Mouse (Mus musculus) heart, adult 18-20 months (tissue): ENCODE data around the gene Efcab3. TPM values are rescaled to one million over a fixed set of nuclear protein-coding genes. Genes with fewer than 3 reads are reported as not detected.

ENCODE experiments used
- DNase-seq, 2 experiments: peaks; one replicate each; pipeline ENCODE4 v3.0.0; 2021 to 2022; ENCODE audit warnings: mixed read lengths in 1 of 2
- total RNA-seq, 2 experiments: library from RNA; stranded (reverse); gene quantifications; 2 replicates each; pipeline ENCODE4 v1.2.3; 2021

Gene Efcab3
- total RNA-seq, 2 experiments from 2014 or later = not detected

DNA sequence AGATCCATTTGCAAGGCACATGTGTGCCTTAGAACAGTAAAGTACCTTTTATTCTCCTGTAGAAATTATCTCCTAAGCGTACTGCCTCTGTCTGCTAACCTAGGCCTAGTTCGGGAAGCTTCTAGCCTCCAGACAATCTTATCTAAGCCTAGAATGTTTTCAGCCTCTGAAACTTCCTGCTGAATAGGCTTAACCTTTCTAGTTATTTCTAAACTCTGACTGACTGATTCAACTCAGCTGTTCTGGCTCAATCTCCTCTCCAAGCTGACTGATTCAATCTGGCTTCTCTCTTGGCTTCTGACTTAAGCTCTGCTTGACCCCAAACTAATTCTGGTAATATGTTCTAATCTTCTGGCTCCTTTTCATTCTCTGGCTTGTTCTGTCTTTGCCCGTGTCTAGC lies 86.0 kb downstream of the Efcab3 start:
- no peak for DNase-seq

DNA sequence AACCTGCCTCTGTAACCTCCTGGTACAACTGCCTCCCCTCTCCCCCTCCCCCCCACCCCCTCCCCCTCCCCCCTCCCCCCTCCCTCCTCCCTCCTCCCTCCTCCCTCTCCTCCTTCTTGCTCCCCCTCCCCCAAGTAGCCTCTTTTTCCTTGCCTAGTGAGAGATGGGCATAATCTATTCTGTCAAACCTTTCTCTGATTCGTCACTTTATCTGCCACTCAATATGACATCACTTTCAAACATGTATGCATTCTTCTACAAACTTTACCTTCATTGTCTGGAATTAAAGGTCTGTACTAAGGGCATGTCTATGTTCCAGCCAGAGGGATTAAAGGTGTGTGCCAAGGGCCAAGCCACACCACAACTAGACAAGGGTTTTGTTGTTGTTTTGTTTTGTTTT lies 86.4 kb downstream of the Efcab3 start:
- DNase-seq = no peak

DNA sequence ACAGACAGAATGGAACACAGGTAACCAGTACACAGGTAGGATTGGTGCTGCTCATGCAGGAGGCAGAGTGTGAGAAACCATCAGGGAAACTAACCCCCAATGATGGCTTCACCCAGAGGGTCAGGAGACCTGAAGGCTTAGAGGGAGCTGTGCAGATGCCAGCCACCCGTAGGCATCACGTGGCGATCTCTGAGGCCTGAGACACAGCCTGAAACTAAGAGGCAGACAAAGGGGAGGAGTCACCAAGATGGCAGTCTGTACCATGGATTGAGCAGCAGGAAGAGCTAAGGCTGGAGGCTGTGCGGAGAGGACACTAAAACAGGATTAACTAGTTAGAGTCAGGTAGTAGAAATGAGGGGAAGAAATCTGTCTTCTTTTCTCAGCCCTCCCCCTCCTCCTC lies 87.3 kb downstream of the Efcab3 start:
- no peak for DNase-seq

DNA sequence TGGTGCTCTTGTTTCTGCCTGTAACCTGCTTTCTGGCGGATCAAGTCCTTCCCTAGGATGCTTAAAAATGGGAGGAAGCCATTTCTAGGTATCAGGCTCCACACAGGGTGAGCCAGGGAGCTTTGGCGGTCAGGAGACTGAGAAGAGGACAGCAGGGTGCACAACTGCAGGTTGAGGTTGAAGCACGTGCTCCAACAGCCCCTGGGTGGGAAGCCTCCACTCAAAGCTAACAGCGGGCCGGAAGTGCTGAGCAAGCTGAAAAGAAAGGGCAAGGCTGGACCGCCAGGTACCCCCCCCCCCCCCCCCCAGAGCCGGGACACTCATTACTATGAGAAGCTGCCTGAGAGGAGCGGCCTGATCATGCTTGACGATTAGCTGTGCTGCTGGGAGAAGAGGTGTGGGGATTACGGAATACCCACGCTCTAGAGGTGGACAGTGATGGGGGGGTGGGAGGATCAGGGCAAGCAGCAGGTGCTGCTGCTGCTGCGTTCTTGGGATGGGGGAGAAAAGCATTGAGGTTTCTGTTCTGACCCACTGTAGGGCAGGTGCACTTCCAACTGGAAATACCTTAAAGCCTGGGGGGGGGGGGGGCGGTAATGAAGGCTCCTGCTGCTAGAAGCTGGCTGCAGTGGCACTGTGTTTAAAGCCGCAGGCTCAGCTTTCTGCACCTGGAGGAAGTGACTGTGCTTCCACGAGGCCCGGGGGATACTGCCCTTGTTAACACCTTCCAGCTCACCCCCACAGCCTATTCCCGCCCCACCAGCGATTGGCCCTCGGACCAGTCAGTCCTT lies 88.0 kb downstream of the Efcab3 start:
- no peak for DNase-seq

DNA sequence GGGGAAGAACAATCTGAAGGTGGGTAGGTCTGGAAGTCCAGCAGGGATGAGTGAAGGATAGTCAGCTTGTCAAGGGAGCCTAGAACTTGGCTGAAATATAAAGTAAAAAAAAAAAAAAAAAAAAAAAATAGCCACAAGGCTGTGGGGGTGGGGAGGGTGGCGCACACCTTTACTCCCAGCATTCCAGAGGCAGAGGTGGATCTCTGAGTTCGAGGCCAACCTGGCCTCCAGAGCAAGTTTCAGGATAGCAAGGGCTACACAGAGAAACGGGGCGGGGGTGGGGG lies 88.6 kb downstream of the Efcab3 start:
- no peak for DNase-seq

DNA sequence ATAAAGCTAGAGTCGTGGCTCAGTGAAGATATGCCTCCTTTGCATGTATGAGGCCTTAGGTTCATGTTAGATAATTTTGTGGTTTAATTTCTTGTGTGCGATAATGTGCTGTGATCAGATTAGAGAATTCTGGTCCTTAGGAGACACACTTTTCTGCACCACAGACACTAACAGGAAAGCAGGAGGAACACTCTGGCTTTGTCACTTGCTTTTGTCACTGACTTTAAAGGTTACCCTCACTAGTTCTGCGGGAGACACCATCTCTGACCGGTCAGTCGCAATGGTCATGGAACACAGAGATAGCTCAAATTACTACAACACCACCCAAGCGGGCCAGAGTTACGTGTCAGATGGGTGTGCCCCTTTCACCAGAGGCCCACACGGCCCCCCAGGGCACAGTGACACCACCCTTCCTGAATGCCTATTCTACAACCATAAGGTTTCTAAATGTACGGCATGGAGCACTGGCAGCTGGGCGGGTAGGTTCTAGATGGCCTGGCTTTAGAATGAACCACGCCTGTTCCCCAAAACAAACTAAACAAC lies 89.0 kb downstream of the Efcab3 start:
- DNase-seq = no peak

DNA sequence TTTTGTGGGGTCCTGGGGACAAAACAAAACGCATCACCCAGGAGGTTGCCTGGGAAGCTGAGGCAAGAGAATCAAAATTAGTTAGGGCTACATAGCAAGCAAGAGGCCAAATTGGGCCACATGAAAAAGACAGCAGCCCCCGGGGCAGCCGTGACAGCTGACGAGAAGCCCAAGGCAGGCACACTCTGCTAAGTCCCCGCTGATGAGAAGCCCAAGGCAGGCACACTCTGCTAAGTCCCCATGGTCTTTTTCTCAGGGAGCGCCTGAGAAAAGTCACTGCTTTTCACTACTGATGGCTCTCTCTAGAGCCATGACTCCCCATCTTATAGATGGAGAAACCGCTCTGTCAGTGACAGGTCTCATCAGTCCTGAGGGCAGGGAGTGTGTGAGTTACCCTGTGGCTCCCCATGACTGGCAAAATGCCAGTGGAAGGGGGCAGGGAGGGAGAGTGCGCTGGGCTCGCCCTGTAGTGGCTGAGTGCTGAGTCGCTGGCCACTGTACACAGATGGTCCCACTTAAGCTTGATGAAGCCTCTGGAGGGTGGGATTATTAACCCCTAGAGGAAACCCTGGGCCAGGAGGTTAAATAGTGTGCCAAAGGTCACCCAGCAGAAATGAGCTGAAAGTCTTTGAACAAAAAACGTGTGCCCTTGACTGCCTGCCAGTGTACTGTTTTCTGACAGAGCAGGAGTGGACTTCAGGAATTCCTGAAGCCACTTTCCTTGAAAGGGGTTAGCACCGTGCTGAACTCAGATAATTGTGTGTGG lies 89.9 kb downstream of the Efcab3 start:
- peak; percentile 9 to 42 for DNase-seq

DNA sequence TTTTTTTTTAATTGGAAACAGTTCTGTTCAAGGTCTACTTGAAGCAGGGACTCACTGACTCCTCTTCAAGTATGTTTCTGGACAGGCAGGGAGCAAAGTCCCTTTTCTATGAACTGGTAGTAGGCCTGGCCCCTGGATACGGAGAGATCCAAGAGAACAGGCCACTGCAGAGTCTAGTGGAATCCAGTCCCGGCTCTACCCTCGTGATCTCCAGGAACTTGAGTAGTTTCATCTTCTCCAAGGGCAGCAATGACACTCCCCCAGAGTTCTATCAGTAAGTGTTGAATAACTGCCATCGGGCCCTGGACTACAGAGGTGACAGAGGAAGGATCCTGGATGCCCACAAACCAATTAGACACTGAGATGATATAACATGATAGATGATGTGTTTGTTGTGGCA lies 92.5 kb downstream of the Efcab3 start:
- DNase-seq = no peak

DNA sequence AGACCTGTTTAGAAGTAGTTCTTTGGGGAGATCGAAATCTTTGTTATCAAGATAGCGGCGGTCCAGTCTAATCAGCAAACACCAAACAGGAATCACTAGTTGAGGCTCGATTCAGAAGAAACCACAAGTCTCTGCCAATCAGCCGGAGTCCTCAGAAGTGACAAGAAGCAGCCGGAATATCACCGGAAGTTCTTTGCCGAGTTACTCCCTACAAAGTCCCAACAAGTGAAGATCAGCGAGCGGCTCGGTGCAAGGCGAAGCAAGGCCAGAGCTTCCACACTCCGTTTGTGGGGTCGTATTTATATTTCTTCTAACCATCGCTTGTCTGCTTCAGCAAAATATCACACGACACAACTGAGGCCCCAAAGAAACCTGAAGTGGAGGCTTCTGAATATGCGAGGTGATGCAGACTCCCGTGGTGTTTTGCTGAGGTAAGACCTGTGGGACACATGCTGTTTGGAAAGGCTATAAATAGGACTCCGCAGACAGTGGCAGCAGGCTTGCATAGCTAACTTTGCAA lies 93.4 kb downstream of the Efcab3 start:
- peak; percentile 25 to 36 for DNase-seq

DNA sequence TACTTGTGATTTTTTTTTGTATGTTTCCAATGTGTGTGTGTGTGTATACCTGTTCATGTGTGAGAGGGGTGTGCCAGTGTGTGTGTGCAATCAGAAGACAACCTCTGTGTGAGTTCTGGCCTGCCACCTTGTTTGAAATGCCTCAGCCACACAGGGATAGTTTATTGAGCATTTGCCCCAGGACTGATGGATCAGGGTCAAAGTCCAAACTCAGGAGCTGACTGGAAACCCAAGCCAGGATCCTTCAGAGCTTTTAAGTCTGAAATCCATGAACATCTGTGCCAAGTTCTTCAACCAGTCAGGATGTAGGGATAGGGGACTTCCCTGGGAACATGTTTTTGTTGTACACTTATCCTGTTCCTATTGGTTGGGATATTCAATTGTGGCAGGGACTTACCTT lies 94.7 kb downstream of the Efcab3 start:
- no peak for DNase-seq

DNA sequence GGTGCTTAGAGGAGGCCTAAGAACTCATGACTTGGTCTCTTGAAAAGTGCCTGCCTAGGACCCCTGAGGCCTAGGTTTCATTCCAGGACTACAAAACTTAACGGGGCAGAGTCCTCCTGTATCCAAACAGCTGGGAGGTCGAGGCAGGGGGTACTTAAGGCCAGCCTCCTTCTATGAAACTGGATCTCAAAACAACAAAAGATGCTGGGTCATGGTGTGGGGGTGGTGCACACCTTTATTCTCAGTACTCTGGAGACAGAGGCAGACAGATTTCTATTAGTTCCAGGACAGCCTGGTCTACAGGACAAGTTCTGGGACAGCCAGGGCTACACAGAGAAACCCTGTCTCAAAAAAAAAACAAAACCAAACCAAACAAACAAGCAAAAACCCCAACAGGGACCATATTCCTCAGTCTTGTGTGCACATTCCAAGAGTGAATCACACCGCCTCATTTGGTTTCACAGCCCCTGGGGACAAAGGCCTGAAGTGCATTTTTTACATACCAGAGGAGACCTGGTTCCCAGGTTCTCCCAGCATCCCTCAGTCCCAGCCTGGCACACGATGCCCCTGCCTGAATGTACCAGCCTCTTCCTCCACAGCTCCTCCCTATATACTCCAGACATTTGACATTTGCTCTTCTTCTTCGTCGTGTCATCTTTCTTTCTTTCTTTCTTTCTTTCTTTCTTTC lies 96.4 kb downstream of the Efcab3 start:
- DNase-seq = no peak

DNA sequence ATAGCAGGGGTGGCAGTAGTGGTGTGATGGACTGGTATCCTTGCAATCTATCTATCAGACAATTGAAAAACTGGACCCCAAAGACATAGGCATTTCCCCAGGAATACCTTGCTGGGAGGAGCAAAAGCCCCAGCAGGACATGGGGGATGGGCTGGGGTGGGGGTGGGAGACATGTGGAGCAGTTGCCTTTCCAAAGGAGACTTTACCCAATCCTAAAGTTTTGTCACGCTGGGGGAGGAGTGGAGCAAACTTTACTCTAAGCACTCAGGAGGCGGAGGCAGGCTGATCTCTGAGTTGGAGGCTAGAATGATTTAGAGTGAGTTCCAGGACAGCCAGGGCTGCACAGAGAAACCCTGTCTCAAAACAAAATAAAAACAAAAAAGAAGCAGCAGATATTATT lies 98.0 kb downstream of the Efcab3 start:
- DNase-seq = no peak

DNA sequence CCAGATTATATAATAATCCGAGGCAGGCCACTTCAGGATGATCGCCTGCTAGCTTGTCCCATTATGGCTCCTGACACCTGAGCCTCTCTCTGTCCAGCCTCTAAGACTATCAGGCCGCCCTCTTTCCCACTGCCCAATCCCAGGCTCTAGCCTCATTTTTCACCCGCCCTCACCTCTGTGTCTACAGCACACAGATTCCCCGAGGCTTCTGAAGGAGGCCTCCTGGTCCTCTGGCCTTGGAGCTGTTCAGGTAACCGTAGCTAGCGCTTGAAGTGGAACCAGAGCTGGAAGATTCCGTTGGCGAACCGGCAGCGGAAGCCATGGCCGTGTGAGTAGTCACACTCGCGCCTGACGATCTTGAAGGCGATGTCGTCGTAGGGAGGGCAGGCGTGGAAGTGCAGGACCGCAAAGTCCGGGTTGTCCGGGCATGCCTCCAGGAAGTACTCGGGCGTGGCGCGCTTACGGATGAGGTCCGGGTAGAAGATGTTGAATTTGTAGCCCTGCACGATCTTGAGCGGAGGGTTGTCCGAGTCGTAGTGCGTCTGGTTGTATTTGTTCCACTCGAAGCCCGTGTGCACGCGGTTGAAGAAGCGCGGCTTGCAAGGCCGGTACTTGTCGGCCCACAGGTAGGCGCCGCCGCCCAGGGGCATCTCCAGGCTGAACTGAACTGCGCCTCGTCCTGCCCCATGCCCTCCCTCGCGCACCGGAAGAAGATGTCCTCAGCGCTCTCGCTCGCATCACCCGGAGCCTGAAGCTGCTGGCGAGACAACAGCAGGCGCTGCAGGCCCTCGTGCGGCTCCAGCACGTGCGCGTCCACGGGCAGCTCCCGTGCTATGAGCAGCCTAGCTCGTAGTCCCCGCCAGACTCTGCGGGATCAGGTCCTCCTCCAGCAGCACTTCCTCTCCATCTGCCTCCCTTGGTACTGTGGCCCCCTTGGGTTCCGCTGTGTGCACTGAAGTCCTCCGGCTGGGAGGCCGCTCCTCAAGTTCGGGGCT lies 101.4 kb downstream of the Efcab3 start:
- no peak for DNase-seq

DNA sequence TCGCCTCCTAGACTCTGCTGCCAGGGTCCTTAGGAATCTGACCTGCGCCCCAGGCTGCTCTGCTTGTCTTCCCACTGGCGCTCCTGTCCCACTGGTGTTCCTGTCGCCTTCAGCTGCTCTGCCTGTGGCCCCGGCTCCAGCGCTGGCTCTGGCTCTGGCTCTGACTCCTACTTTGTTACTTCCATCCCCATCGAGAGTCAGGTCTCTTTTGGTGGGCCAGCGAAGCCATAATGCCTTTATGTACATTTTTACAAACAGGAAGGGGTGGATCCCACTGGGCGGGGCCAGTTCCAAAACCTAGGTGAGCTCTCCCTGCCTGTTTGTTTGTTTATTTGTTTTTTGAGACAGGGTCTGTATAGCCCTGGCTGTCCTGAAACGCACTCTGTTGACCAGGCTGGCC lies 103.4 kb downstream of the Efcab3 start:
- DNase-seq = no peak

Other genes starting within 250 kb of the Efcab3 start
- 10 to 100 TPM; 10.2 to 10.3 TPM for gene Mettl2, start 62.8 kb downstream of the Efcab3 start, total RNA-seq
- not detected for gene Gm10842, start 83.3 kb downstream of the Efcab3 start, total RNA-seq
- 10 to 100 TPM; 31.2 to 32.0 TPM for gene Tlk2, start 115.2 kb downstream of the Efcab3 start, total RNA-seq
- gene Mrc2, start 229.1 kb downstream of the Efcab3 start, total RNA-seq = 10 to 100 TPM; 10.8 to 11.7 TPM